Mouse (Mus musculus) liver, postnatal 0 days (tissue): ENCODE measurements at regions not wholly inside any gene's neighbourhood (a gene's known extent, or its start where the extent isn't known, plus 50 kb on each side); places are given as distances from the start of the nearest gene placed in this dataset.

Experiments
- CTCF ChIP-seq: sonication (generic); IDR thresholded peaks from 2 replicates; pipeline ENCODE4 v1.5.1; 2016; ENCODE audit warnings: antibody characterized with exemption, low read depth
- EP300 ChIP-seq: IDR thresholded peaks from 2 replicates; pipeline ENCODE4 v1.6.1; 2016; ENCODE audit warnings: antibody characterized with exemption, low read depth, mild to moderate bottlenecking

DNA sequence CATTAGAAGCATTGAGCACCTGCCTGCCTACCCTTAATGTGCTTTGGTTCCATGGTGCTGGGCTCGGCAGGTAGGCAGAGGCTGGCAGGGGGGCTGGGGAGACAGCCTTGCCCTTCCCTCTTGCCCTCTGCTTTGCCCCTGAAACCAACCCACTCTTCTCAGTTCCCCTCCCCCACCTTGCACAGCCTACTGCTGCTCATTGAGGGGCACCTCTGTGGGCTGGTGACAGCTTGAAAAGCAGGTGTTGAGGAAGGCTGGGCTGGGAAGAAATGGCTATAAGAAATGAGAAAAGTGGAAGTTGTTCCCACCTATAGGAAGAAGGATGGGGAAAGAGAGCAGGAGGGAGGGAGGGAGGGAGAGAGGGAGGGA lies 167.7 kb upstream of the Sdk2 start:
- no peak for TF ChIP-seq CTCF
- TF ChIP-seq EP300, result no peak
